Mouse (Mus musculus): ENCODE results near the gene Myt1l.

DNA sequence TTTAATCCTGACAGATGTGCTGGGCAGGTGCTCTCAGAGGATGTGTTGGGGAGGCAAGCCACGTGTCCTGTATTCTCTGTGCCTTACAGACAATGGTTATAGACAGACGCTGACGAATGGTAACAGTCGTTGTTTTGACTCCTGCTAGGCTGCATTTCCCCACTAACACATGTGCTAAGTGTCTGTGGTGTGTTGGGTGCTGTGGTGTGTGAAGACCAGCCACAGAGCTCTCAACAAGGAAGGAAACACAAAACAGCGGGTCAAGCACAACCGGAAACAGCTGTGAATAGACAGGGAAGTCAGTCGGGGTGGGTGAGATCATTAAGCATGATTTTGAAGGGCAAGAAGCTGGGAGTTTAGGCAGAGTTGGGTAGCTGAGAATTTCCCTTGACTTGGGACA is 41.1 kb downstream of the Myt1l start:
- TF ChIP-seq POLR2A (IDR thresholded peaks at IDR 0.05; ENCODE audit: insufficient read depth, low read depth, low read length) (no peak), CTCF (IDR thresholded peaks at IDR 0.05; ENCODE audit: insufficient read depth, low read depth, low read length) (no peak)
